Mouse (Mus musculus): Measurements from ENCODE around the gene Acot7. TPM values are rescaled to one million over a fixed set of nuclear protein-coding genes. Genes with fewer than 3 reads are reported as not detected.

The Acot7 gene
- total and polyA plus RNA-seq, 2 experiments from 2014 or later, result 249 to 488 TPM

DNA sequence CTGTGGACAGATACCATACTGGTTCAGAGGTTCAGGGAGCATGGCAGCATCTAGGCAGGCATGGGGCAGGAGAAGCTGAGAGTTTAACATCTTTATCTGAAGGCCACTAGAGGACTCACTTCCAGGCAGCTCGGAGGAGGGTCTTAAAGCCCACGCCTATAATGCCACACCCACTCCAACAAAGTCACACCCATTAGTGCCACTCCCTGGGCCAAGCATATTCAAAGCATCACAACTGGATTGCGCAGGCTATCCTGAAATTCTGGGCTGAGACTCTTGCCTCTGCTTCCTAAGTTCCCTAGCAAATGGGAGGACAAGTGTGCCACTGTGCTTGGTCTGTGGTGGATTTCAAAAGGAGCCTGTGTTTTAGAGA is 7.2 kb downstream of the Acot7 start:
- Histone ChIP-seq H3K4me3 (ENCODE audit: low read length) (no peak overlapping the region), H3K4me2 (ENCODE audit: low read depth, low read length) (peak overlapping the region; percentile 40; the same call in 1 of the 2 replicates), H3K27ac (peak overlapping the region; percentile 82), H3K4me1 (ENCODE audit: insufficient read depth, low read length) (peaks cover 13% of the 10 kb centered on the region), H3K36me3 (ENCODE audit: insufficient read depth, low read length) (no peaks in the 10 kb centered on the region), H3K27me3 (ENCODE audit: insufficient read depth, low read length) (no peaks in the 10 kb centered on the region), H3K9ac (replicated peaks; ENCODE audit: low read length) (no peak overlapping the region), H3K9me3 (ENCODE audit: low read length) (no peaks in the 10 kb centered on the region)
- 9% methylated on average over 3 of the region's 3 CpGs for WGBS
- peak; percentile 71 for ATAC-seq
- peak; percentile 44 for TF ChIP-seq CTCF (IDR thresholded peaks at IDR 0.05; ENCODE audit: low read depth)
- DNase-seq (ENCODE audit: low spot score), result peak; percentile 61

DNA sequence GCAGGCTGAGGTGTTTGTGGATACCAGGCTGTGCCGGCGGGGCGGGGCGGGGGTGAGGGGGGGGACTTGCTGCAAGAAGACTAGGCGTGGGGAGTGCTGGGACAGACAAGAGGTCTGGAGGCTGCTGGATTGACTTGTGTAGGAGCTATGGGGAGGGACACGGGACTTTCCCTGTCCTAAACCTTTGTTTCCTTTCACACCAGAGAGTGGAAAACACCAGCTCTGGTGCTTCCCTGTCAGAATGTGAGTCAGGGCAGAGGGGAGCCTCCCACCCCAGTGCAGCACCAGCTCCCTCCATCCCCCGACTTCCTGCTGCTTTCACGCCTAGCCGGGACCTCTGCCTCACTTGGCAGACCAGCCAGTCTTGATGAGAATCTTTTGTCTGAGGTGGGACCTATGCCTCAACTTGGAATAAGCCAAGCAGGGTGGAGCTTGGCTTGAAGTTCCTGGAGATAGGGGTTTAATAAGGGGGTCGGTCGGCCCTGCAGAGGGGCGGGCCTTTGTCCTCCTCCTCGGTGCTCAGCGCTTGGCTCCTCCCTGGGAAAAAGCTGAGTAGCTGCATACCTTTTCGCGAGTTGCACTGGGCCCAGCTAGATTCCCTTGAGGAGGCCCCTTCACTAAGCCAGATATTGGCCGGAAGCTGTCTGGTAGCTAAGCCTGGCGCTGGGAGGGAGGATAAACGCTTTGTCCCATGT is 7.7 kb downstream of the Acot7 start:
- Histone ChIP-seq H3K9me3 (ENCODE audit: low read length) (no peaks in the 10 kb centered on the region), H3K4me1 (ENCODE audit: insufficient read depth, low read length) (peaks cover 12% of the 10 kb centered on the region), H3K4me3 (ENCODE audit: low read length) (no peak overlapping the region), H3K9ac (replicated peaks; ENCODE audit: low read length) (peak overlapping the region; percentile 36; the same call in 1 of the 2 replicates), H3K27ac (peak overlapping the region; percentile 82), H3K4me2 (ENCODE audit: low read depth, low read length) (peak overlapping the region; percentile 40), H3K36me3 (ENCODE audit: insufficient read depth, low read length) (no peaks in the 10 kb centered on the region), H3K27me3 (ENCODE audit: insufficient read depth, low read length) (no peaks in the 10 kb centered on the region)
- no peak for TF ChIP-seq CTCF (IDR thresholded peaks at IDR 0.05; ENCODE audit: low read depth)
- peak; percentile 80 for ATAC-seq
- DNase-seq (ENCODE audit: low spot score), result peak; percentile 63
- 7% methylated on average over 19 of the region's 19 CpGs for WGBS

DNA sequence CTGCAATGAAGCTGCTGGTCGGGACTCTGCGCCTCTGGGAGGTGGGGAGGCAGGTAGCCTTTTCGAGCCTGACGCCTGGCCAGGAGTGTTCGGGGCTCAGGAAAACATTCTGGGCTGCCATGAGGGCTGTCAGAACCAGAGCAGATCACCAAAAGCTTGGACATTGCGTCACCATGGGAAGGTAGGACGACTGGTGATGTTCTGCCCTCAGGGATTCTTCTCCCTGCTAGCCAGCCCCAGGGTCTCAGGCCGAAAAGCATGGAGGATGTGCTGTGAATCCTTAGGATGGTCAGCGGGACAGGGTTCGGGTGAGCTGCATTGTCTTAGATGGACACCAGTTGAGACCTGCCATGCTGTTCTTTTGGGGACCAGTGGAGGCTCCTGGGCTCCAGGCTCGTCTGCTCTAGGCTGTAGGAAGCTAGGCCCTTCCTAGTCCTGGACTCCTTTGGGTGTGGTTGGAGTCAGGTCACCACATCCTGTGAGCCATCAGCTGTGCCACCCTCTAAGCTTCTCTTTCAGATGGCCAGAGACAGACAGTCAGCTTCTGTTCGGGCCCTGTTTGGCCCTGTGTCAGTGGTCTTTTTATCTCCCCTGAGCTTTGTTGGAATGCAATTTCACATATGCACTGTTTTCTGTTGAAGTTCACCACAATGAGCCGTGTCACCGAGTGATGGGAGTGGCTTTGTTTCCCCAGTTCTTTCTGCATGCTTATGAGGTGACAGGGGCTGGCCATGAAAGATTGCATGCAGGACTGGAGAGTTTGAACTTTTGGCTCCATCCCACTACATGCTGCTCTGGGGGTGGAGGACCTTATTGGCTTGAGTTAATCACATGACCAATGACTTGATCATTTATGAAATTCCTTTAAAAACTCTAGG is 8.5 kb downstream of the Acot7 start:
- H3K9me3 ChIP-seq (ENCODE audit: low read length), result no peaks in the 10 kb centered on the region
- no peak for ATAC-seq
- peak overlapping the region; percentile 40 for H3K4me2 ChIP-seq (ENCODE audit: low read depth, low read length)
- peak overlapping the region; percentile 82 for H3K27ac ChIP-seq
- H3K4me1 ChIP-seq (ENCODE audit: insufficient read depth, low read length), result peaks cover 12% of the 10 kb centered on the region
- WGBS, result 30% methylated on average over 14 of the region's 14 CpGs
- H3K4me3 ChIP-seq (ENCODE audit: low read length), result no peak overlapping the region
- H3K36me3 ChIP-seq (ENCODE audit: insufficient read depth, low read length), result no peaks in the 10 kb centered on the region
- peak overlapping the region; percentile 36; the same call in 1 of the 2 replicates for H3K9ac ChIP-seq (replicated peaks; ENCODE audit: low read length)
- no peak for DNase-seq (ENCODE audit: low spot score)
- TF ChIP-seq CTCF (IDR thresholded peaks at IDR 0.05; ENCODE audit: low read depth), result no peak
- H3K27me3 ChIP-seq (ENCODE audit: insufficient read depth, low read length), result no peaks in the 10 kb centered on the region

DNA sequence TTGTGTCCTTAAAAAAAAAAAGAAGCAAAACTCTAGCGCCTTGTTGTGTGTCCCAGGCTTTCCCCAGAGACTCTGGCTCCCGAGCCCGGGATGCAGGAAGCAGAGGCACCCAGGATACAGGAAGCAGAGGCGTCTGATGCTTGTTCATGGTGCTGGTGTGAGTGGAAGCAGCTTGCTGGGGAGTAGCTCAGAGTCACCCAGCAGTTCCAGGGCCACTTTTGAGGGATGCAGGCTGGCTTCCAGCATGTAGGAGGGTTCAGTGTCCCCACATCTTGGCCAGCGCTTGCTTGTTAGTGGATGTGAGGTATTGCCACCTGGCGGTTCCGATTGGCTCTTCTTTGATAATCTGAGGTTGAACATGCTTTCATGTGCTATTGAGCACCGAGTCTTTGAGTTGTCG is 9.2 kb downstream of the Acot7 start:
- H3K9ac ChIP-seq (replicated peaks; ENCODE audit: low read length), result no peak overlapping the region
- no peaks in the 10 kb centered on the region for H3K36me3 ChIP-seq (ENCODE audit: insufficient read depth, low read length)
- no peak overlapping the region for H3K4me3 ChIP-seq (ENCODE audit: low read length)
- no peak for ATAC-seq
- H3K27me3 ChIP-seq (ENCODE audit: insufficient read depth, low read length), result no peaks in the 10 kb centered on the region
- no peaks in the 10 kb centered on the region for H3K9me3 ChIP-seq (ENCODE audit: low read length)
- H3K4me2 ChIP-seq (ENCODE audit: low read depth, low read length), result no peak overlapping the region
- DNase-seq (ENCODE audit: low spot score), result no peak
- 75% methylated on average over 9 of the region's 9 CpGs for WGBS
- peaks cover 12% of the 10 kb centered on the region for H3K4me1 ChIP-seq (ENCODE audit: insufficient read depth, low read length)
- TF ChIP-seq CTCF (IDR thresholded peaks at IDR 0.05; ENCODE audit: low read depth), result no peak
- peak overlapping the region; percentile 41; the same call in 1 of the 2 replicates for H3K27ac ChIP-seq

DNA sequence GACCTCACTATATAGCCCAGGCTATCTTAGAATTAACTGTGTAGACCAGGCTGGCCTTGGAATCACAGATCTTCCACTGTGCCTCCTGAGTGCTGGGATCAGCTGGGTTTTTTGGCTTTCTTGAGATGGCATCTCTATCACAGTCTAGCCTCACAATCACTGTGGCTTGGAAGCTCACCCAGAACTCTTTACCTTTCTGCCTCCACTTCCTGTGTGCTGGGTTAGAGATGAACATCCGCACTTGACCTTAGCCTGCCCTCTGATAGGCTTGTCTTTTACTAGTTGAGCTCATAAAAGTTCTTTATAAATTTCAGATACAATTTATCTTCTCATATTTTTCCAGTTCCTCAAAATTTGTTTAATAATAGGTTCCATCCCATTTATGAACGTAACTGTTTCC is 10.7 kb downstream of the Acot7 start:
- no peak overlapping the region for H3K4me2 ChIP-seq (ENCODE audit: low read depth, low read length)
- DNase-seq (ENCODE audit: low spot score) (no peak), ATAC-seq (no peak)
- 92% methylated on average over 2 of the region's 2 CpGs for WGBS
- H3K36me3 ChIP-seq (ENCODE audit: insufficient read depth, low read length), result no peaks in the 10 kb centered on the region
- H3K9ac ChIP-seq (replicated peaks; ENCODE audit: low read length), result no peak overlapping the region
- no peaks in the 10 kb centered on the region for H3K27me3 ChIP-seq (ENCODE audit: insufficient read depth, low read length)
- no peaks in the 10 kb centered on the region for H3K9me3 ChIP-seq (ENCODE audit: low read length)
- H3K4me3 ChIP-seq (ENCODE audit: low read length), result no peak overlapping the region
- H3K27ac ChIP-seq, result no peak overlapping the region
- H3K4me1 ChIP-seq (ENCODE audit: insufficient read depth, low read length), result peaks cover 12% of the 10 kb centered on the region
- no peak for TF ChIP-seq CTCF (IDR thresholded peaks at IDR 0.05; ENCODE audit: low read depth)

DNA sequence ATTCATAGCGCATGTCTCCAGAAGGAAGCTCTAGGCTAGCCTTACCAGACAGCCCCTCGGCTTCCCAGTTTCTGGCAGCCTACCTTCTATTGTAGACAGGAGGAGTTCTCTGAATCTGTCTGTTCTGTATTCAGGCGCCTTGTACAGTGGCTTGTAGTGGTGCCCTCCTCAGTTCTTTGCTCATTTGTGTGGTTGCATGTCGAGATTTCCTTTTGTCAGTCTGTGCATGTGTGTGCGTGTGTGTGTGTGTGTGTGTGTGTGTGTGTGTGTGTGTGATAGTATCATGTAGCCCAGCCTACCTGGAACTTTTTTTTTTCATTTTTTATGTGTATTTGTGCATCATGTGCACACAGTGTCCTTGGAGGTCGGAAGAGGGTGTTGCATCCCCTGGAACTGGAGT is 11.1 kb downstream of the Acot7 start:
- no peak overlapping the region for H3K9ac ChIP-seq (replicated peaks; ENCODE audit: low read length)
- TF ChIP-seq CTCF (IDR thresholded peaks at IDR 0.05; ENCODE audit: low read depth), result no peak
- DNase-seq (ENCODE audit: low spot score), result no peak
- H3K9me3 ChIP-seq (ENCODE audit: low read length), result no peaks in the 10 kb centered on the region
- H3K27ac ChIP-seq, result no peak overlapping the region
- no peak for ATAC-seq
- no peaks in the 10 kb centered on the region for H3K27me3 ChIP-seq (ENCODE audit: insufficient read depth, low read length)
- H3K4me2 ChIP-seq (ENCODE audit: low read depth, low read length), result no peak overlapping the region
- WGBS, result 84% methylated on average over 6 of the region's 6 CpGs
- no peak overlapping the region for H3K4me3 ChIP-seq (ENCODE audit: low read length)
- no peaks in the 10 kb centered on the region for H3K36me3 ChIP-seq (ENCODE audit: insufficient read depth, low read length)
- H3K4me1 ChIP-seq (ENCODE audit: insufficient read depth, low read length), result peaks cover 12% of the 10 kb centered on the region
